Mouse (Mus musculus) kidney, postnatal 0 days (tissue): Measurements from ENCODE around the gene Rsph6a. TPM values are rescaled to one million over a fixed set of nuclear protein-coding genes. Genes with fewer than 3 reads are reported as not detected.
A peak's percentile ranks its signal among the peaks of the same experiment; 100 is the strongest.

Experiments used
- ATAC-seq: fragments of 200-750 bp; cut with Nextera tagmentation; replicated peaks from 2 replicates; pipeline ENCODE4 v1.8.0; 2017; ENCODE audit warnings: low read depth, moderate number of reproducible peaks, moderate TSS enrichment, moderate library complexity; ENCODE audit not compliant: low FRiP score
- DNase-seq: peaks from one replicate; pipeline ENCODE4 v3.0.0-alpha.2; 2016; ENCODE audit warnings: low spot score
- H3K27ac ChIP-seq: fragments of 300-500 bp; sonication (generic); 2 replicates; pipeline ENCODE4 v1.5.1; 2014; ENCODE audit warnings: mild to moderate bottlenecking
- H3K27me3 ChIP-seq: fragments of 300-500 bp; sonication (generic); 2 replicates; pipeline ENCODE4 v1.6.1; 2014; ENCODE audit warnings: low read length, mixed read lengths; ENCODE audit not compliant: insufficient read depth
- H3K36me3 ChIP-seq: fragments of 300-500 bp; sonication (generic); 2 replicates; pipeline ENCODE4 v1.6.1; 2014; ENCODE audit warnings: low read length, mixed read lengths; ENCODE audit not compliant: insufficient read depth
- H3K4me1 ChIP-seq: fragments of 300-500 bp; sonication (generic); replicated peaks from 2 replicates; pipeline ENCODE4 v1.6.1; 2014; ENCODE audit warnings: antibody characterized with exemption, low read length, mixed read lengths; ENCODE audit not compliant: insufficient read depth
- H3K4me2 ChIP-seq: fragments of 300-500 bp; sonication (generic); 2 replicates; pipeline ENCODE4 v1.6.1; 2014; ENCODE audit warnings: mild to moderate bottlenecking, low read length, moderate library complexity, mixed read lengths
- H3K4me3 ChIP-seq: fragments of 300-500 bp; sonication (generic); replicated peaks from 2 replicates; pipeline ENCODE4 v1.5.1; 2014; ENCODE audit warnings: low read depth, low read length
- H3K9ac ChIP-seq: fragments of 300-500 bp; sonication (generic); 2 replicates; pipeline ENCODE4 v1.6.1; 2014; ENCODE audit warnings: low read depth, low read length
- H3K9me3 ChIP-seq: fragments of 300-500 bp; sonication (generic); replicated peaks from 2 replicates; pipeline ENCODE4 v1.6.1; 2016; ENCODE audit warnings: low read length, inconsistent platforms, mixed read lengths
- CTCF ChIP-seq: IDR thresholded peaks from 2 replicates; pipeline ENCODE4 v1.5.1; 2016; ENCODE audit warnings: antibody characterized with exemption, low read depth, mild to moderate bottlenecking, moderate library complexity
- WGBS: fragments of 180-500 bp; shearing (Covaris S2); extraction: QIAGEN DNeasy Blood & Tissue Kit; methylation state at CpG from one replicate; pipeline ENCODE4 v1.1.7; 2014; 5-methylcytosine and 5-hydroxymethylcytosine counted together
- polyA plus RNA-seq: library from polyadenylated mRNA; unstranded; fragments of >200 nt; fragmentation: Nextera tagmentation; extraction: Ambion mirVana; gene quantifications from 2 replicates; pipeline ENCODE4 v1.2.1, GENCODE M21; 2015

The Rsph6a gene
- polyA plus RNA-seq, 1 experiment from 2014 or later: not detected

DNA sequence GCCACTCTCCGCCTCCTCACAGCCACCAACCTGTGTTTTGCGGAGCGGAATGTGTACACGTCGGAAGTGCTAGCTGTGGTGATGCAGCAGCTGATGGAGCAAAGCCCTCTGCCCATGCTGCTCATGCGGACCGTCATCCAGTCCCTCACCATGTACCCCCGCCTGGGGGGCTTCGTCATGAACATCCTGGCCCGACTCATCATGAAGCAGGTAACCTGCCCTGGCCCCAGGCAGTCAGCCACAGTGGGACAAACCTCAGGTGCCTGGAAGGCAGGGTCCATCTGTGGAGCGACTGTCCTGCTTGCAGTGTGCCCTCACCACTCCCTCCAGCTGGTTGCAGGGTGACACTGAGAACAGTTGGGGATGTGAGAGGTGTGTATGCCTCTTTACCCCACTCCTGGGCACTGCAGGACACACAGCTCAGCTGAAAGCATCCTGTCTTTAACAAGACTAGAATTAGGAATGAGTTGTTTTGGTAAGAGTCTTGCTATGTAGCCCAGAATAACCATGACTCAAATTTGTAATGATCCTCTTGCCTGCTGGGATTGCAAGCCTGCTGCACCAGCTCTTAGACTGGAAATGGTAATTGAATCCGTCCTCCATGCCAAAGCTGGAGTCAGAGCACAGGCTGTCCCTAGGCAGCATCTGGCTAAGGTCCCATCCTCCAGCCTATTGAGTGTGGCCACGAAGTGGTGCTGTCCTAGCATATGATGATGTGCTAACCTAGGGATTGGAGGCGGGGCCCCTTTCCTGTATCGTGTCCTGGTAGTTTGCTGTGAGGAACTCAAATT, 1.9 kb upstream of the Rsph6a start:
- Histone ChIP-seq H3K27me3 (no peaks in the 10 kb centered on the region), H3K36me3 (peaks cover 35% of the 10 kb centered on the region), H3K4me2 (no peak overlapping the region), H3K4me1 (no peaks in the 10 kb centered on the region), H3K9me3 (no peaks in the 10 kb centered on the region), H3K27ac (no peak overlapping the region), H3K4me3 (no peak overlapping the region), H3K9ac (no peak overlapping the region)
- DNase-seq (no peak), ATAC-seq (no peak)
- 88% methylated on average over 15 of the region's 15 CpGs for WGBS
- no peak for TF ChIP-seq CTCF

DNA sequence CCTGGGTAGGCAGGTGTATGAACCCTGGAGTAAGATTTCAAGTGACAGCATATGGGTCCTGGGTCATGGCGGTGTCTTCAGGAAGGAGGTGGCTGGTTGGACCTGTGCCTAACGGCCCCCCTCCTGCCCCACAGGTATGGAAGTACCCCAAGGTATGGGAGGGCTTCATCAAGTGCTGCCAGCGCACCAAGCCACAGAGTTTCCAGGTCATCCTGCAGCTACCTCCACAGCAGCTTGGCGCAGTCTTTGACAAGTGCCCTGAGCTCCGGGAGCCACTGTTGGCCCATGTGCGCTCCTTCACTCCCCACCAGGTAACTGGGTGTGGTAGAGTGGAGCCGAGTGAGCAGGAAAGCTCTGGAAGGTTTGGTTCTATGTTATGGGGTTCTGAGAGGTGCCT, 1.4 kb upstream of the Rsph6a start:
- no peak for TF ChIP-seq CTCF
- H3K4me2 ChIP-seq: no peak overlapping the region
- no peaks in the 10 kb centered on the region for H3K27me3 ChIP-seq
- H3K9me3 ChIP-seq: no peaks in the 10 kb centered on the region
- H3K36me3 ChIP-seq: peaks cover 33% of the 10 kb centered on the region
- H3K4me3 ChIP-seq: no peak overlapping the region
- no peaks in the 10 kb centered on the region for H3K4me1 ChIP-seq
- 92% methylated on average over 7 of the region's 7 CpGs for WGBS
- DNase-seq: no peak
- no peak for ATAC-seq
- no peak overlapping the region for H3K9ac ChIP-seq
- no peak overlapping the region for H3K27ac ChIP-seq

DNA sequence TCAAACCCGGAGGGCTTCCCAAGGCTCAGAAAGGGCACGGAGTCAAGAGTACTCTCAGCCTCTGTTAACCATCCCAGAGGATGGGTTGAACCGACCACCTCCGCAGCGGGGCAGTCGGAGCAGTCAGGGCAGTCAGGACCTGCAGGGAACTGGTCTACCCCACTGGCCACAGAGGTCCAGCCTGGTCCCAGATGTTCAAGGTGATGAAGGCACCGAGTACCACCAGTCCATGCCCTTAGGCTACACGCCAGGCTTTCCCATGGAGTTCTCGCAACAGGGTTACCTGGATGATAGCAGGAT, 237 bp downstream of the Rsph6a start:
- Histone ChIP-seq H3K27ac (no peak overlapping the region), H3K9me3 (no peaks in the 10 kb centered on the region), H3K4me2 (no peak overlapping the region), H3K4me1 (no peaks in the 10 kb centered on the region), H3K27me3 (no peaks in the 10 kb centered on the region), H3K4me3 (no peak overlapping the region), H3K9ac (no peak overlapping the region), H3K36me3 (peaks cover 19% of the 10 kb centered on the region)
- ATAC-seq: peak; percentile 22; the same call in 1 of the 2 replicates
- DNase-seq: no peak
- no peak for TF ChIP-seq CTCF
- WGBS: 70% methylated on average over 9 of the region's 9 CpGs

DNA sequence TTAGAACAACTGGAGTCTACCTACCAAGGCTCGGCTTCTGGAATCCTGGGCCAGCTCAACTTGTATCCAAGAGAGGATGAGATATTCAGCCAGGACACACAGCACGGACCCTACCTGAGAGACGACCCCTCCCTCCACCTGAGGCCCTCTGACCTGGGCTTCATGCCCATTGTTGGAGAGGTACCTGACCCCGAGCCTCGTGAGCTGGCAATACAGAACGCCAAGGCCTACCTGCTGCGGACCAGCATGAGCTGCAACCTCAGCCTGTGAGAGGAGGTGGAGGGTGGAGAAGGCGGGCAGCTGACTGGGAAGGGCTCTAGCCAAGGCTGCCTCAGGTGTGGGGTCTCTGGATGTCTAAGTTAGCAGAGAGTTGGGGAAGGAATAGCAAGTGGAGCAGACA, 618 bp downstream of the Rsph6a start:
- H3K36me3 ChIP-seq: peaks cover 16% of the 10 kb centered on the region
- no peak for DNase-seq
- H3K27ac ChIP-seq: no peak overlapping the region
- no peak overlapping the region for H3K4me3 ChIP-seq
- ATAC-seq: no peak
- TF ChIP-seq CTCF: no peak
- WGBS: 90% methylated on average over 8 of the region's 8 CpGs
- H3K4me1 ChIP-seq: no peaks in the 10 kb centered on the region
- H3K9me3 ChIP-seq: no peaks in the 10 kb centered on the region
- H3K9ac ChIP-seq: no peak overlapping the region
- no peak overlapping the region for H3K4me2 ChIP-seq
- H3K27me3 ChIP-seq: no peaks in the 10 kb centered on the region

DNA sequence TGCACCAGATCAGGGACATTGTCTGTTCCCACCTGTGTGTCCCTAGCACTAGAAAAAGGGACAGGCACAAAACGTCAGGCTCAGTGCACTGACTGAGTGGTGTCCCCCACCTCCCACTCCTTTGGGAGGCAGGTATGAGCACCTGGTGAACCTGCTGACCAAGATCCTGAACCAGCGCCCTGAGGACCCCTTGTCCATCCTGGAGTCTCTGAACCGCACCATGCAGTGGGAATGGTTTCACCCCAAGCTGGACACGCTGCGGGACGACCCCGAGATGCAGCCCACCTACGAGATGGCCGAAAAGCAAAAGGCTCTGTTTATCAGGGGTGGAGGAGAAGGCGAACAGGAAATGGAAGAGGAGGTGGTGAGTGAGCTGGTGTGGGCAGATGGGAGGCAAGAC, 2.9 kb downstream of the Rsph6a start:
- no peak overlapping the region for H3K4me2 ChIP-seq
- no peaks in the 10 kb centered on the region for H3K27me3 ChIP-seq
- no peak for ATAC-seq
- no peak overlapping the region for H3K9ac ChIP-seq
- no peak for DNase-seq
- H3K36me3 ChIP-seq: peaks cover 3% of the 10 kb centered on the region; the same call in 1 of the 2 replicates
- WGBS: 86% methylated on average over 10 of the region's 10 CpGs
- no peak overlapping the region for H3K4me3 ChIP-seq
- H3K9me3 ChIP-seq: no peaks in the 10 kb centered on the region
- no peaks in the 10 kb centered on the region for H3K4me1 ChIP-seq
- no peak for TF ChIP-seq CTCF
- H3K27ac ChIP-seq: no peak overlapping the region

DNA sequence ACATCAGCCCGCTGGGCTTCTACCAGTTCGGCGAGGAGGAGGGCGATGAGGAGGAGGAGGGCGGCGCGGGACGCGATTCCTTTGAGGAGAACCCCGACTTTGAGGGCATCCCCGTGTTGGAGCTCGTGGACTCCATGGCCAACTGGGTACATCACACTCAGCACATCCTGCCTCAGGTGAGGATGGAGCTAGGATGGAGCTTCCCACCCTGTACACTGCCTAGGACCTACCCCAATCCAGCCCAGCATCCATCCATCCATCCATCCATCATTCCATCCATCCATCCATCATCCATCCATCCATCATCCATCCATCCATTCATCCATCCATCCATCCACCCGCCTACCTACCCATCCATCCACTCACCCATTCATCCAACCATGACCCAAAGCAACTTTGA, 11.4 kb downstream of the Rsph6a start:
- WGBS: 59% methylated on average over 13 of the region's 13 CpGs
- Histone ChIP-seq H3K27me3 (peaks cover 19% of the 10 kb centered on the region; the same call in 1 of the 2 replicates), H3K27ac (no peak overlapping the region), H3K9ac (no peak overlapping the region), H3K9me3 (no peaks in the 10 kb centered on the region), H3K4me2 (0 out of 2 replicates have a peak overlapping the region, but pooled peaks have one; percentile 21), H3K4me3 (0 out of 2 replicates have a peak overlapping the region, but pooled peaks have one; percentile 9), H3K36me3 (no peaks in the 10 kb centered on the region), H3K4me1 (no peaks in the 10 kb centered on the region)
- no peak for DNase-seq
- TF ChIP-seq CTCF: no peak
- ATAC-seq: 0 out of 2 replicates have a peak, but pooled peaks have one; percentile 23
